Mouse (Mus musculus): ENCODE measurements at regions not wholly inside any gene's neighbourhood (a gene's known extent, or its start where the extent isn't known, plus 50 kb on each side); places are given as distances from the start of the nearest gene placed in this dataset.

DNA sequence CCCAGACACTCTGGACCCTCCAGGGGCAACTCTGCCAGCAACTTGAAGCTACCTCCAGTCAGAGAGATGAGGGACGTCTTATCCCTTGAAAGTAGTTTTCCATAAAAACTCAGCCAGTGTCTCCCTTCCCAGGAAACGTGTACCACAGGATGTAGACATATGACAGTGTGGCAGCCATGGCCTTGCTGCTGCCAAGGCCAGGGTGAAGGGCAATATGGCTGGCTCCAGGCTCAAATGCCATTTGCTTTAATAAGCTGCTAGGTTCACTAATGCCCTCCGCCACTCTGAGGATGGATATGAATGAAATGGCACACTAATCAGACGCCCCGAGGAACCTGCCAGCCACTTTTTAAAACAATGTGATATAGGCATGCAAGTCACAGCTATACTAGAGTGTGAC, 241.2 kb upstream of the Prox1 start:
- no peak for DNase-seq (ENCODE audit: low spot score in 2 of 2)

DNA sequence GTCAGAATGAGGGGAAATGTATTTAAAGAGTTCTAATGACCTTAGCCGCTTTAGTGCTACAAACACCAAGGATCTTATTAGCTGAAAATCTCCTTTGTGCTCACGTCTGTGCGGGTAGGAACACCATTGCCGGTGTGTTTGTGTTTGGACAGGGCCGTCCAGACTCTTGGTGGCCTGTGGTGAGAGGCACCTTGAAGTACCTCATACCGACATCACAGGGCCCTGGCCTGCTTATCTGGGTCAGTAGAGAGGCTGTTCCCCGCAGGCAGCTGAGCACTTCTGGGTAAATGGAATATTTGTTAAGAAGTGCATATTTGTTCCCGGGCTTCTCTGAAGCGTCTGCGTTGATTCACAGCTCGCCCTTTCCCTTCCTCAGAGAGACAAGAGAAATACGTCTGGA, 232.8 kb upstream of the Prox1 start:
- no peak for DNase-seq (ENCODE audit: low spot score in 2 of 2)

DNA sequence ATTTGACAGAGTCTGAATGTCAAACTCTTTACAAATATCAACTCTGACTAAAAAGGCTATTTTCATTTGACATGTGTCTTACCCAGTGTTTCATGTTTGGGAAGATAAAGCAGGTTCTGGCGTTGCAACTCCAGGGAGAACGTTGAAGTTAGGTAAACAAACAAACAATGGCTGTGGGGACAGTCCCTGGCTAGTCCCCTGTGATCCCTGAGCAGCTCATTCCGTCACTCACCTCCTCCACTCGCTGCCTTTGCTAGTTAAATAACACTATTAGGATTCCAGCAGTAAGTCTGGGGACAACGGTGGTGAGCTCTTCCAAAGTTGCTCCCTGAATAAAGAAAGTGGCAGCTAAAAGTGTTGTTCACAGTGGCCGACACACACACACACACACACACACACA, 227.8 kb upstream of the Prox1 start:
- no peak for DNase-seq (ENCODE audit: low spot score in 2 of 2)

DNA sequence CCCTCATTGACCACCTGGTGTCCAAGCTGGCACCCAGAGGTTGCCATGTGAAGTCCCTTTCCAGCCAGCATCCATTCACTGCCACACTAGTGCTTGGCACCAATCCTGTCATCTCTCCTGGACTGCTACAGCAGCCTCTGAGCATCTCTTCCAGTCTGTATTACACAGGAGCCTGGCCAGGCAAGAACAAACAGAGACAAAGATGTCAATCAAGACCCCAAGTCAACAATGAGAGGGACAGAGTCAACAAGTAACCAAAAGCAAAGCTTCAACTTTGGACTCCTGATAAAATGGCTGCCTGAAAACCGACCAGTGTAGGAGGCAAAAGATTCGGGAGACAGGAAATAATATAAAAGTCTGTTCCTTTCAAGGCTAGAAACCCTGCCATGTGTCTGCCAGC, 227.3 kb upstream of the Prox1 start:
- DNase-seq (ENCODE audit: low spot score in 2 of 2), result no peak

DNA sequence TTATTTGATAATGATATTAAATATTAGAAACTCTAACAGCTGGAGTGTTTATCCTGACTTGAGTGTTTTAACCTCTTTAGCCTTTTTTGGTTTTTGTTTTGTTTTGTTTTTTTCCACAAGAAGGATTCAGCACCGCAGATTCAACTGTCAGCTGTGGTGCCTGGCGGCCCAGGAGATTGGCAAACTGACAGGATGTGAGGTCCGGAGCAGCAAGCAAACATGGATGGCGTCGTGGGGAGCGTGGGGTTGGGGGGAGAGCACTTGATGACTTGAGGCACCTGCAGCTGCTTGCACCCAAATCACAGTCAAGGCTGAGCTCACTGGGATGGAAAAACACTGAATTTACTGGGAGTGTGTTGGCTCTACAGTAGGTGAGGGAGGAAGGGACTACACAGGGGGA, 222.5 kb upstream of the Prox1 start:
- DNase-seq (ENCODE audit: low spot score in 2 of 2), result no peak

DNA sequence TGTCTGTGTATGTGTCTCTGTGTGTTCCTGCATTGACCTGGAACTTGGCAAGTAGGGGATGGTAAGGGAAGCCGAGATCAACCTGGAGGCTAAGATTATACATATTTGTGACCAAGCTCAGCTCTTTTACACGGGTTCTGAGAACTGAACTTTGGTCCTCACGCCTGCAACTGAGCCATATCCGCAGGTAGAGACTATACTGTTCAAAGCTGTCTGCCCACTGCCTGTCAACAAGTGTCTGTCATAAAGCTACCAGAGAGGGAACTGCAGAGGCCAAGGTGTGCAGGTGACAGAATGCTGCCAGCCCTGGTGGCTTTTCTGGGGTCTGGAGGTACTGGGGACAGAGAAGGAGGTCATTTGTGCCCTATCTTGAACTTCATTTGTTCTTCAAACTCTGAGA, 218.3 kb upstream of the Prox1 start:
- DNase-seq (ENCODE audit: low spot score in 2 of 2), result no peak

DNA sequence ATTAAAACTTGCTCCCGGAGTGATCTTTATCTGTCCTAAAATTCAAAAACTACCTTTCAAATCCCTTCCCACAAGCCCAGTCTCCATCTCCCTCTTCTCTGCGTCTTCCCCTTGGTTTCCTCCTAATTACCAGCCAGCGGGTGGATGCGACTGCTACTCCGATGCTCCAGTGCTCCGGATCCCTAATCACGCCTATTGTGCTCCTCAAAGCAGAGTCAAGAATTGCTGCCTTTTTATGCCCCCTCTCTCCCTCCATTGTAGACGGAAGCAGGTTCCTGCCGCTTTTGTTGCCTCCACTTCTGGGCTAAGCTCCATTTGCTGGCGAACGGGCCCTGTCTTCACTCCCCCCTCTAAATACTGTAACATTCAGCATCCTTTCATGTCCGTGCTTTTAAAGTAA, 214.0 kb upstream of the Prox1 start:
- no peak for DNase-seq (ENCODE audit: low spot score in 2 of 2)

DNA sequence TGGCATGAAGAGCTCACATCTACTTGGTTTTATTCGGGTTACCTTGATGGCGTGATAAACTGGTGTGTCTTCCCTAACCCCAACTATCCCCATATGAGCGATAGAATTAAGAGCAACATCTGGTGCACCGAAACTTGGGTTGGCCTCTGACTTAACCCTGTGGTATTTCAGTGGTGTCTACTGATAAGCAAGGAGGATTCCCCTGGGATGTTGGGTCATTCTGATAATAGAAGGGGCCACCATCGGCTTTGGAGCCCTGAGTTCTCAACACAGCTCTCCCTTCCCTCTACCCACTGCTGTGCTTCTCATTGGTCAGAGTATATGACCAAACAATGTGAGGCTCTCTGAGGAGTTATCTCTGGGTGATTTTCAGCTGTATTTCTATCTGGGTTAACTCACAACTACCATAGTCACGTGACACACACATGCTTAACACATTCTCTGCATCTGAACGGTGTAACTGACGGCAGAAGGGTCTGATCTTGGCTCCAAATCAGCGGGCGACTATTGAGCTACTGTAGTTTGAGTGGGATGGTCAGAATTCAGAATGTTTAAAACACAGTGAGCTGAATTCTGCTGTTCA, 212.8 kb upstream of the Prox1 start:
- DNase-seq (ENCODE audit: low spot score in 2 of 2), result no peak

DNA sequence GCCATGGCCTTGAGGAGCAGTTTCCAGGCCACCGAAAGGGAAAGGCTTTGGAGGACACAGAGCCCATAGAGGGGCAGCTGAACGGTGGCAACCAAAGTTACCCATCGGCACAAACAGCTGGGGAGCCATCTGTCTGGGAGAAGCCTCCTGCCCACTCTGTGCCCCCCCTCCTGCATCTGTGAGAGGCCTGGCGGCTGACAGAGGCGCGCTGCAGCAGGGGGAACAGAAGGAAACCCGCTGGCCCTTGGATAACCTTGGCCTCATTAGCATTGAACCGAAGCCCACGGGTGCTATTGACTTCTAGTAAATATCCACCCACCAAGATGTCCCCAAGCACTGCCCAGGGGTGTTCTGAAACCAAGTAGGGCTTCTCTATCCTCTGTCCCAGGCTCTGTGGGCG, 209.6 kb upstream of the Prox1 start:
- DNase-seq (ENCODE audit: low spot score in 2 of 2), result no peak

DNA sequence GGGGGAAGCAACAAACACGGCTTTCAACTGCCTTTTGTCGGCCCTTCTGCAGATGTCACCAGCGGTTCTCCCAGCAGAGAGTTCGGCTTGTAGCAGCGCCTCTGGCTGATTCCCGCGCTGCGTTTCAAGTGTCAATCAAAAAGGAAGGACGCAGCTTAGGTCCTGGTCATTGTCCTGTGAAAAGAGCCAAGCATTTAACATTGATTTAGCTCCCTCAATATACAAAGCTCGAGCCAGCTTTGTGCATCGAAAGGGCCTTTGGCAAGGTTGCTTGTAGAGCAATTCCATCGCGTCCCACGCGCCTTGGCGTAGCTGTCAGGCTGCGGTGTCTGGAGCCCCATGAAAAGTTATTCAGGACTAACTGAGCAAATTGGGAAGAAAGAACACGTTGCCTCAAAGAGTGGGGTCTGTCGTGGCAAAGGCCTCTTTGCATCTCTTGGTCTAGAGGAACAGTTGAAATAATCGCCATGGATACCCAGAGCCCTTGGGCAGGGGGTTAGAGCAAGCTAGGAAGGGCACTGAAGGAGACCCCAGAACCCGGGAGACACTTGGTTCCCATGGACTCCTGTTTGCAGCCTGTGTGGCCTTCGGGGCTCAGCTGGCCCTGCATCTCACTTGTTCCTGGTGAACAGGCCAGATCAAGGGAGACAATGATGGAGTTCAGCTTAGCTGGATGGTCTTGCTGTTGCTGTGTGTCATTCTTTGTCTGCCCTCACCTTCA, 204.8 kb upstream of the Prox1 start:
- DNase-seq (ENCODE audit: low spot score in 2 of 2), result no peak

DNA sequence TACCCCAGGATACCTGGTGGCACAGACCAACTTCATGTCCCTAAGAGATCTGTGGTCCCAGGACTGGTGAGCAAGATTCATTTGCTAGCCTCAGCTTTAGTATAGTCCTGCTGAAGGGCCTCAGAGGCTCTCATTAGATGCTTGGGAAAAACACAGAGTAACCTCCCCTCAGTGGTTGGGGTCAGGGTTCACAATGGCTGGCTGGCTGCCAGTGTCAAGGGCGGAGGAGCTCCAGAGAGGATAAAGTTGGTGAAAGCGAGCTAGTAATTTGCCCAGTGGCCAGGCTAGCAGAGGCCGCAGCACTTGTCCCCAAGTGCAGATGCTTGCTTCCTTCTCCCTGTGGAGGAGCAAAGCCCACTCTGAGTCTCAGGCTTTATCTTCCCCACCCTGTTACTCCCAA, 203.8 kb upstream of the Prox1 start:
- no peak for DNase-seq (ENCODE audit: low spot score in 2 of 2)

DNA sequence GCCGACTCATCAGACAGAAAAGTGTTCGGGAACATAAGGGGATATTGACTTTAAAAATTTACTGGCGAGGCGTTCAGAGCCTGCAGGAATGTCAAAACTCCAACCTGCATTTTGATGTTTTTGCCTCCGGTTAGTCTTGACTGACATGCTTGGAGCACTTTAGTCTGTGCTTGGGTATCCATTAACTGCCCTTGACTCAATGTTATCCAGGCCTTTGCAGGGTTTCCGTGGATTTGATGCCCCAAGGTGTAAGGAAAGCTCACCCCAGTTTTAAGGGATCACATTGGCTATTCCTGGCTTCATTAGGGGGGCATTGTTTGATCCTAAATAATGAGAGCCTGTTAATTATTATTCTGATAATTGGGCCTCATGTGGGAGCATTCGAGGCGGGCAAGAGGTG, 196.1 kb upstream of the Prox1 start:
- DNase-seq (ENCODE audit: low spot score in 2 of 2), result no peak

DNA sequence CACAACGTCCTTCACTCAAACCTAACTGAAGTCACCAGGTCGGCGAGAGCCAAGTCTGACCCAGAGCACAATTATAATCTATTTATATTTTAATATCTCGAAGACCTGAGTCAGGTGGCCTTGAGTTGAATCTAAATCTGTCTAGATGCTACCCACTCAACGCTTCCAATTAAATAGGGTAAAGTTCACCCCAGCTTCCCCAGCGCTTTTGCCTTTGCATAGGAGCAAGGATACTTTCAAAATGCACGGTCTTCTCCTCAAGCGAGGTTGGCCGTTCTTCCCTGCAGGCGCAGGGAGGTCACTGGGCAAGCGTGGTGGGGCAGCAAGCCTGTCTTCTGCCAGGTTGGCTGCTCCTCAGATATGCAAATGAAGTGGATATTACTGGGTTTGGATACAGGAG, 194.6 kb upstream of the Prox1 start:
- no peak for DNase-seq (ENCODE audit: low spot score in 2 of 2)

DNA sequence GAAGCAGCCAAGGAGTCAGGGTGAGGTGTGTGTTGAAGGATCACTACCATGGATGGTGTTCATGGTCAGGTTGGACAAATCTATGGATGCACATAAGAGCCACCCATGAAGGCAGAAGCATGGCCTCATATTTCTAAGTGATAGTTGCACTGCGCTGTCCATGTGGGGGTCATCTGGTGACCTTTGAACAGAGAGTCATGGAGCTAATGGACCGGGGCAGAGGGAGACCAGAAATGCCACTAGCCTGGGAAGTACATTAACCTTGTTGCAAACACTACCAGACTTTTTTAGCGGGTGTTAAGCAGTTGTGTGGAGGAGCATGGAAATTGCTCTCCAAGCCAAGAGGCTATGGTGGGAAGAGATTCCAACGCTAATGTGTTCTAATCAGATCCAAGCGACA, 190.1 kb upstream of the Prox1 start:
- no peak for DNase-seq (ENCODE audit: low spot score in 2 of 2)

DNA sequence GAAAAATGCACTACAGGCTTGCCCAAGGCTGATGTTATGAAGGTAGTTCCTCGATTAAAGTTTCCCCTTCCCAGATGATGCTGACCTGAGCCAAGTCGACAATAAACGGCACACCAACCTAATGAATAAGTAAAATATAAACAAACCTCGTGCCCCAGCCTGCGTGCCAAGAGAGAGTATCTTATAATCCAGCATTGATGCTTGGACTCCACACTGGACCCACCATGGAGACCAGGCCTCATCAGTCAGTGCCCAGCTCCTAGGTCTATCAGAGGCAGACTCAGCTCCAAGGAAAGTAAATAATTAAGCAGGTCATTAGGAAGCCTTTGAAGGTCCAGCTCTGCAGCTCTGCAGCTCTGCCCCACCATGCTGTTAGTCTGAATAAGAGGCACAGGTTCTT, 187.3 kb upstream of the Prox1 start:
- DNase-seq (ENCODE audit: low spot score in 2 of 2), result no peak

DNA sequence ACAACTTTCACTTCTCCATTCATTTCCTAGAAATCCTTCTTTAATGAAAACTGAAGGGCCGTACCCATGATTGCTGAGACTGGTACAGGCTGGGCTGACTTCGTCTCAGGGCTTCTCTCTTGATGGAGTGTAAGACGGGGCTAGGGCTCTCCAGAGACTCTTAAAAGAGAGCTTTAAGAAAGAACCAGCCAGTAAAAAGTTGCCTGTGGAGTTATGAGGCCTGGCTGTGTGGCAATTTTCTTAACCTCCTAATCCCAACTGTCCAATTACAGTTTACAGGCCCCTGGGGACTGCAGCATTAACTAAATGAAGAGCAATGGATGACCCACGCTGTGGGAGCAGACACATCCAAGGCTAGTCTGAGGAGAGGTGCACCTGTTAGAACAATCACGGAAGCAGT, 177.1 kb upstream of the Prox1 start:
- no peak for DNase-seq (ENCODE audit: low spot score in 2 of 2)

DNA sequence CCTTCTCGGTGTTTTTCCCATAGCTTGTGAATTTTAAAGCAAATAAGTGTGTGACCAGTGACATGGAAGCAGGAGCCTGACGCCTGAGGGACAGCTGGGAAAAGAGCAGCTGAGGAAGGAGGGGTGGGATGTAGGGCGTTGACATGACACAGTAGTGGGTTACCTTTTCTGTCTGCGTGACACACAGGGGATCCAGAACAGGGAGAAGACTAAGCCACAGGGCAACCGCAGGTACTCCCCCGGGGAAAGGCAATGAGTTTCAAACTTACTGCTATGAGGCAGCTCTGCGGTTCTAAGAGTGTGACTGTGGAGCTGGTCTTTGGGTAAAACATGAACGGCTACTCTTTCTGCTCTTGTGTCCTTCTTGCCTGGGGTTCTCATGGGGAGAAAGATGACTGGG, 170.2 kb upstream of the Prox1 start:
- no peak for DNase-seq (ENCODE audit: low spot score in 2 of 2)

DNA sequence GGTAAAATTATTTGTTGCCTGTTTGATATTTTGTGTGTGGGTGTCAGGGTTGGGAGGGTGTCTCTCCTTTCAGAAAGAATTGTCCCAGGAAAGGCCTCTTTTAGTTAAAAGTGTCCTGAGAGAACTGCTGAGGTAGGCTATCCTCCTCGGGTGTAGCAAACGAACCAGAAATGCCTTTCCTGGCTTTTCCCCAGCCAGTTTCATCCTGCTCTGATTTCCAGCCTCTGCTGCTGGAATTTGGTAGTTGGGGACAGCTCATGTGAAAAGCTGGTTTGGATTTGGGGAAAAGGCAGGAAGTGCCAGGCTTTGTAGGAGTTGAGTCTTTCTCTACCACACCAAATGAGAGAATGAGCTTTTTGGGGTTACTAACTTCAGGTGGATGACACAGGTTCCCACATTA, 164.0 kb upstream of the Prox1 start:
- DNase-seq (ENCODE audit: low spot score in 2 of 2), result no peak

DNA sequence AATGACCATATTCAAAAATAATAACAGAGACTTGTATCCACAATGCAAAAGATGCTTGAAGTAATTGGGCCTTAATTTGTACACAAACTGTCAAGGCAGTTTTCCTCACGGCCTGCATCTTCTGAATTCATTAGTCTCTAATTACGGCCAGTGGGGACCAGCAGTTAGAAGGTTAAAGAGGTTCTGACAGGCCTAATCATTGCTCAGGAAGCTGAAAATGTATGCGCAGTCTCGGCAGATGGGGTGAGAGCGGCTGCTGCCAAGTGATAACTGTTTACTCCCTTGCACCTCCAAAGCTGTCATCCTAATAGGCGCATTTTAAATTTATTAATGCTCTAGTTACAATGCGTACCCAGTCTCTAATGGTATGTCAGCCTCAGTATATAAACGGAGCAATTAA, 163.5 kb upstream of the Prox1 start:
- no peak for DNase-seq (ENCODE audit: low spot score in 2 of 2)

DNA sequence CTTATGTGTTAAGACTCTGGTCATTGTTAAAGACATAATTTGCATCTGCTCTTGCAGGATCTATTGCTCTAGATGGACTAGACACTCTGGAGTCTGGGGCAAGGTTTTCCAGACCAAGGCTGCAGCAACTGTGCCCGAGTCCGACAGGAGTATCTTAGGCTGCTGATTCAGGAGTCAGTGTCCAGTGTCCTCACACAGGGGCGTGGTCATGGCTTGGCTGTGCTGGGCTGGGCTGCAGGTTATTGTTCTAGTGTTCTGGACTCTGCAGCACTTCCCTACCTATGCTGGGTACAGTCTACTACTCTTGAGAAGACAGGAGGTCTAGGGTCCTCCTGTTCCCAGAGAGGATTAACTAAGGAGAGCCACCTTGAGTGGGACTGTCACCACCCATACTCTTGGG, 161.5 kb upstream of the Prox1 start:
- DNase-seq (ENCODE audit: low spot score in 2 of 2), result no peak

DNA sequence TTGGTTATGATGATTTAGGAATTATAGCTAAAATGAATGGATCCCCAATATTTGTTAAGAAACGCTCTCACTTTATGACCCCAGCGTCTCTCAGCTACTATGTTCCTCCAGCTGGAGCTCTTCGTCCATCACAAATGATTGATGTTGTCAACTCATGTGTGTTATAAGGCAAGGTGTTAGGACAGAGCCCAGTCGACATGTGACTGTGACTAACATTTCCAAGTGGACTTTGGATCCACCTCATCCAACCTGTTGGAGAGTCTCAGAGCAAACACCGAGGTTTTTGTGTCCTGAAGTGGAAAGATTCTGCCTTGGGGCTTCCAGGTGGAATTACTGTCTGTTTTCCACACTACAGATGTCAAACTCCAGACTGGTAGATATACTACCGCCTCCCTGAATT, 154.0 kb upstream of the Prox1 start:
- no peak for DNase-seq (ENCODE audit: low spot score in 2 of 2)

DNA sequence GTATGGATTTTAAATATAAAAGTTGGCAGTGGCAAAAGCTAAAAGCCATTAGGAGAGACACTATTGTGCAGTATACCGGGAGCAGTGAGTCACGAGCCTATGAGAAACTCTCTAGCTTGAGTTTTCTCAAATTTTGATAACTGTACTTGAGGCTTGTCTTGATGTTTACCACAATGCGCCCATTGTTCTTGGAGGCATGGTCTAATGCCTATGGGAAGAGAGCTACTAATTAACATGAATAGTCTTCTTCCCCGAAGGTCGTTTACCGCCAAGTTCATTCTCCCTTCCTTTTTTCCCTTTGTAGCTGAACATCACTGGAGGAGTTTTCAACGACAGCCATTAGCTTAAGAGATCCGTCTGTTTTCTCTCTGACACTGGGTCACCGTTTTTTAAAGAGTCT, 153.2 kb upstream of the Prox1 start:
- DNase-seq (ENCODE audit: low spot score in 2 of 2), result no peak

DNA sequence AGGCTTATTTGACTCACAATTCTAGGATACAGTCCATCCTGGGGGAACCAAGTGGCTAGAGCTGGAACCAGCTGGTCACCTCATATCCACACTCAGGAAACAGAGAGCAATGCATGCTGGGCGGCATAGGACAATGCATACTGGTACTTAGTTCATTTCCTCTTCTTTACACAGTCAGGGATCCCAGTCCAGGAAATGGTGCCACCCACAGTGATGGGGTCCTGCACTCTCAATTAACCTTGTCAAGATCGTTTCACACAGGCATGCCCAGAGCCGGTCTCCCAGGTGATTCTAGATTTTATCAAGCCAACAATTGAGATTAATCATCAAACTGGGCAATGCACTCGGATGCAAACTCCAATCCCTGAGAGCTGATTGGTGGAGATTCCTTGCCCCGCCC, 145.7 kb upstream of the Prox1 start:
- no peak for DNase-seq (ENCODE audit: low spot score in 2 of 2)

DNA sequence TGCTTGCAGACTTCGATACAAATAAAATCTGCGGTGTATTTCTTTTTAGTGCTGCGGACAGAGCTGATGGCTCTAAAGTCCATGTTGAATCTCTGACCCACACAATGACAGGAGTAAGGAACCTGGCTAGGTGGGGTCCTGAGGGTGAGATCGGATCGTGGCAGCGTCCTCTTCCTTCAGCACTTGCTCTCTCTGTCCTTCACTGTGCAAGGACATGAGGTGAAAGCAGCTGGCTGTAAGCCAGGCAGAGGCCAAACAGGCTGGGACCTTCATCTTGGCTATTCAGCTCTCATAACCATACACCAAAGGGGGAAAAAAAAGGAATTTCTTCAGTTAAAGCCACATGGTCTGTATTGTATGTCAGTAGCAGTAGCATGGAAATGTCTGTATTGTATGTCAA, 139.3 kb upstream of the Prox1 start:
- no peak for DNase-seq (ENCODE audit: low spot score in 2 of 2)

Data from frontal cortex, postnatal 36 days (tissue).